In the genomic region with DNA sequence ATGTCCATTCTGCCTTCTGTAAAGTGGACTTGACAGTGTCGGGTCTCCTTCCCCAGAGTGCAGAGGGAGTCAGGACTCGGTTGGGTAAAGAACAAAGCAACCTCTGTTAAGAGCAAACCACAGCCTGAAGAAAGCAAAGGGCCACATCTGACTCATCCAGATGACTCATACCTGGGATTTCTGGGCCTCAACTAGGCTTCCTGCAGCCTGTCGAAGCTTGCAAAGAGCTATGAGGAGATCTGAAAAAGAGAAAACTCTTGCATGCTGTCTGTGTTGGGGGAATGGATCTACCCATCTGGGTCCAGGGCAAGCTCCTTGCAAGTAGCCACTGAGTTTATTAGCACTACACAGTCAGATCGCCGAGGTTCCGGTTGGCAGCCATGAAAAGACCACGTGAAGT, we compare ENCODE assay signal across 13 mouse cellular contexts.
DNase-seq lines count a peak whose midpoint lies in the region; ATAC-seq and TF ChIP-seq lines count a peak whose summit lies in the region.
"Had no signal": no experiment of that assay in that cellular context is flagged by ENCODE, and none has a peak within 500 bp of the region (broad histone marks: within the 10 kb centered on the region; RNA-seq: fewer than 3 reads in every experiment).

No protein-coding gene starts in this region.

- 60% methylated on average over 7 of the region's 7 CpGs for WGBS in stomach, postnatal 0 days

- H3K4me1 ChIP-seq in stomach, postnatal 0 days (replicated peaks; ENCODE audit: control insufficient read depth, insufficient read depth) = peaks cover 5% of the 10 kb centered on the region; the same call in 1 of the 2 replicates

- no peaks in the 10 kb centered on the region for H3K9me3 ChIP-seq in stomach, postnatal 0 days (ENCODE audit: control insufficient read depth, low read length)
- H3K9me3 ChIP-seq: lung, embryonic 15.5 days had no signal

- no peak overlapping the region for H3K9ac ChIP-seq in stomach, postnatal 0 days (ENCODE audit: low read length)
- H3K9ac ChIP-seq: lung, embryonic 15.5 days had no signal

- DNase-seq in adrenal gland, postnatal 36 days = peak; percentile 32 to 42
- DNase-seq in adrenal gland, postnatal 10 days = no peak
- peak; percentile 23 to 30 for DNase-seq in urinary bladder, postnatal 36 days (ENCODE audit: low spot score in 2 of 2)
- no peak for DNase-seq in urinary bladder, postnatal 10 days (ENCODE audit: low spot score)
- peak; percentile 61 for DNase-seq in gonadal fat pad, adult 2 months (ENCODE audit: low read depth)
- peak; percentile 44 for DNase-seq in stomach, postnatal 0 days (ENCODE audit: low spot score)
- DNase-seq in kidney, adult 18-20 months = no peak
- no peak for DNase-seq in spleen, adult 12 weeks (ENCODE audit: low spot score)
- DNase-seq: cerebellum, postnatal 36 days; heart, postnatal 4 days; liver; thymus, adult 2 months had no signal

- no peak overlapping the region for H3K4me3 ChIP-seq in stomach, postnatal 0 days (ENCODE audit: low read depth, low read length)
- H3K4me3 ChIP-seq: lung, embryonic 15.5 days had no signal

- no peaks in the 10 kb centered on the region for H3K36me3 ChIP-seq in stomach, postnatal 0 days (ENCODE audit: control insufficient read depth, insufficient read depth, low read length)
- H3K36me3 ChIP-seq: lung, embryonic 15.5 days had no signal

- no peaks in the 10 kb centered on the region for H3K27me3 ChIP-seq in stomach, postnatal 0 days (ENCODE audit: control insufficient read depth, insufficient read depth, low read length)
- H3K27me3 ChIP-seq: lung, embryonic 15.5 days had no signal

- peak; percentile 78 for ATAC-seq in stomach, postnatal 0 days (ENCODE audit: low FRiP score, low TSS enrichment)

- H3K4me2 ChIP-seq in stomach, postnatal 0 days (replicated peaks; ENCODE audit: low read depth) = no peak overlapping the region
- H3K4me2 ChIP-seq: lung, embryonic 15.5 days had no signal

- TF ChIP-seq CTCF in stomach, postnatal 0 days (IDR thresholded peaks at IDR 0.05; ENCODE audit: low read depth) = no peak

- no peak for TF ChIP-seq EP300 in stomach, postnatal 0 days (optimal IDR thresholded peaks at IDR 0.05)

- H3K27ac ChIP-seq in stomach, postnatal 0 days (replicated peaks) = no peak overlapping the region
- H3K27ac ChIP-seq: lung, embryonic 15.5 days had no signal

Comparison
In these comparisons a context has a peak if more than half of its experiments do, and no peak if none do; other contexts are left out.
1. DNase-seq: peak in adrenal gland, postnatal 36 days (2 of 2), urinary bladder, postnatal 36 days (2 of 2), gonadal fat pad, adult 2 months (single experiment) and stomach, postnatal 0 days (single experiment); none in adrenal gland, postnatal 10 days (single experiment), urinary bladder, postnatal 10 days (single experiment), kidney, adult 18-20 months (single experiment) and spleen, adult 12 weeks (single experiment).